Mouse (Mus musculus): ENCODE data around the gene Wdr72. TPM values are rescaled to one million over a fixed set of nuclear protein-coding genes. Genes with fewer than 3 reads are reported as not detected.

The Wdr72 gene
- polyA plus RNA-seq, 1 experiment from 2014 or later, result 0.15 TPM

DNA sequence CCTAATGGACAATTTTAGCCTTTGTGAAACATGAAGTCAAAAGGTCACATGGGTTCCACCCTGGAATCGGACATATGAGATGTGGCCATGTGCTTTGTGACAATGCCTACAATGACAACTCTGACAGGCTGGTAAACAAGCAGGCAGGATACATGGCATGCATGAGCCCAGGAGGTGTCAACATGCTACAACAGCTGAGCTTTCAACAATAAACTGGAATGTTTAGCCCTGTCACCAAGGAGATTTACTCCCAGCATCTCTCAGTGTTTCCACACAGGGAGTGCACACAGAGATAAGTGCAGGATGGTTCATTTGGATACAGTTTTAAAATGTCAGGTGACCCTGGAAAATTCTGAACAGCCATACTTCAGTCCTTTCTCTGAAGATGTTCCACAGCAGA, 140.4 kb downstream of the Wdr72 start:
- 57% methylated on average over 1 of the region's 1 CpGs for WGBS
- no peaks in the 10 kb centered on the region for H3K4me1 ChIP-seq (replicated peaks)
- no peak overlapping the region for H3K9ac ChIP-seq
- H3K27me3 ChIP-seq (replicated peaks), result no peaks in the 10 kb centered on the region
- no peak overlapping the region for H3K4me2 ChIP-seq (replicated peaks)
- H3K27ac ChIP-seq, result no peak overlapping the region
- no peak overlapping the region for H3K4me3 ChIP-seq (replicated peaks)
- no peaks in the 10 kb centered on the region for H3K9me3 ChIP-seq
- no peak for ATAC-seq
- no peaks in the 10 kb centered on the region for H3K36me3 ChIP-seq

DNA sequence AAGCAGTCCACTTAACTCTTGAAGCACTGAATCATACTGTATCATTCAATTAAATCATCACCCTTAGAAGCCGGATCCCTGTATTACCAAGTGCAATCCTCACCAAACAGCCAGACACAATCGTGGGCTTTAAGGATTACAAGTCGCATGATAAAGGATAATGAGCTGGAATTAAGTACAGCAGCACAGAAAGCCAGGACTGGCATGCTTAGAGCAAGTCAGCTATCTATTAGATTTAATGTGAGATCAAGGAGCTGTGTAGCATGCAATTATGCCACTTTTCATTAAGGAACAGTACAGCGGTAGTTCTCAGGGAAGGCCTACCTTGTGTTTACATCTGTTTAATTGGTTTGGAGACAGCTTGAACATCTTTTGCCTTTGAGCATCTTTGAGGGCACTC, 148.2 kb downstream of the Wdr72 start:
- H3K27me3 ChIP-seq (replicated peaks), result no peaks in the 10 kb centered on the region
- no peak overlapping the region for H3K4me2 ChIP-seq (replicated peaks)
- no peak overlapping the region for H3K4me3 ChIP-seq (replicated peaks)
- no peak overlapping the region for H3K27ac ChIP-seq
- H3K36me3 ChIP-seq, result no peaks in the 10 kb centered on the region
- no peaks in the 10 kb centered on the region for H3K4me1 ChIP-seq (replicated peaks)
- no peak overlapping the region for H3K9ac ChIP-seq
- no peaks in the 10 kb centered on the region for H3K9me3 ChIP-seq
- no peak for ATAC-seq
- 69% methylated on average over 4 of the region's 4 CpGs for WGBS

DNA sequence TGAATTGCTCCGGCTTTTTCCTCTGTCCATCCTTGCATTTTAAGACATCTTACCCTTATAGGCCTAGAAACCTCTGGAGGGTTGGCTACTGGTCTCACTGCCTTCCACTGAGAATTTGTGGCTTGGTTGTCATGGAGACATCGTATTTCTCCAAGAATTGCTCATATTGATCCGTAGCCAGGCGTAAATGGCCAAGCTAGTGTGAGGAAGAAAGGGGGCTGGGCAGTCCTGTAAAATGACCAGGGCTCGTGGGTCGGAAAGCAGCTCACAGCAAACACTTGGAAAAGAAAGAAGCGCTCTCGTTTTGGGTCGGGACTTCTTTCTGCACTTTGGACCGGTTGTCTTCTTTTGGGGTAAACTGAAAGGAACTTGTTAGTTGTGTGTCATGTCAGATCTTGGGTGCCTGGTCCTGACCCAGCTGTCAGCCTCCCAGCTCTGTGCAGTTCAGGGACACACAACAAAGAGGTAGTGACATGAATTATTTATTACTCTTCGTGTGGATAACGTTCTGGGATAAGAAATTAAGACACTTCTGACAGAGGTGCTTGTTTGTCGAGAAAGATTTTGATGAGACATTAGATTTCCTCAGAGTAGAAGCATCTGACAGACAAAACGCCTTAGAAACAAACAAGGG, 167.7 kb downstream of the Wdr72 start:
- H3K9ac ChIP-seq, result no peak overlapping the region
- no peaks in the 10 kb centered on the region for H3K36me3 ChIP-seq
- no peak overlapping the region for H3K4me2 ChIP-seq (replicated peaks)
- 52% methylated on average over 14 of the region's 14 CpGs for WGBS
- no peak overlapping the region for H3K4me3 ChIP-seq (replicated peaks)
- H3K27ac ChIP-seq, result no peak overlapping the region
- H3K27me3 ChIP-seq (replicated peaks), result no peaks in the 10 kb centered on the region
- 0 out of 2 replicates have a peak, but pooled peaks cover 6% of the 10 kb centered on the region for H3K4me1 ChIP-seq (replicated peaks)
- no peaks in the 10 kb centered on the region for H3K9me3 ChIP-seq
- ATAC-seq, result no peak

DNA sequence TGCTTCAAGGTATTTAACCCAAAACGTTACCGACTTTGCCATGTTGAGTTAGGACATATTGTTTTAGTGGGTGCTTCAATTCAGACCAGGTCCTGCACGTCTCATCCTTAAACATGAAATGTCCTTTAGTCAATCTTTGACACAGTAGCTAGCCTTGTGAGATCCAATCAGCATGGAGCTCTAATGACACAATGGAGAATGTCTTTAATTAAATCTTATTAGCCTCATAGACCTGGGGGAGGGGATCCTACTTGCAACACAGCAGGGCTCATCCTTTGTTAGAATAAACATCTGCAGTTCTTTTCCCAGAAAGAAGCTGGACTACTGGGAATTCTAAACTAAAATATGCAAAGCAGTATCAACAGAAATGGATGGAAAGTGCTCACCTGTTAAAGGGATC, 171.9 kb downstream of the Wdr72 start:
- no peaks in the 10 kb centered on the region for H3K36me3 ChIP-seq

DNA sequence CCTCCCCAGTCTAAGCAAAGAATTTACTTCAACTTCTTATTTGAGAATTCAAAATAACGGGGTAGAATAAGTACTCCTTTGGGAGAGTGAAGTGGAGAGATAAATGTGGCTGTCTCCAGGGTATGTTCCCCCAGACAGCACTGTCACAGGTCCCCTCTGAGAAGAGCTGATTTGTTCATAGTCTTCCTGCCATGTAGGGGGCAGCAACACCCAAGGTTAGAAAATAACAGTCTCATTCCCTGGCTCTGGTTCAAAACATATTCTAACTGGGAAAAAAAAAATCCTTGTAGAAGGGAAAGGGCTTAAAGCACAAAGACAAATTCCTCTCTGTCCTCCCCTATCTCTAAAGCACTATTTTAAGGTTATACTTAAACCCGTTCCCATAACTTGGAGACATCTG, 176.1 kb downstream of the Wdr72 start:
- no peak overlapping the region for H3K4me2 ChIP-seq (replicated peaks)
- no peak overlapping the region for H3K27ac ChIP-seq
- no peaks in the 10 kb centered on the region for H3K36me3 ChIP-seq
- H3K9me3 ChIP-seq, result no peaks in the 10 kb centered on the region
- no peak overlapping the region for H3K4me3 ChIP-seq (replicated peaks)
- 37% methylated on average over 2 of the region's 2 CpGs for WGBS
- no peaks in the 10 kb centered on the region for H3K4me1 ChIP-seq (replicated peaks)
- no peaks in the 10 kb centered on the region for H3K27me3 ChIP-seq (replicated peaks)
- H3K9ac ChIP-seq, result no peak overlapping the region
- ATAC-seq, result no peak

More for the DNA sequence above, 171.9 kb downstream of the Wdr72 start:
- Histone ChIP-seq H3K4me2 (replicated peaks) (no peak overlapping the region), H3K27me3 (replicated peaks) (no peaks in the 10 kb centered on the region), H3K9me3 (no peaks in the 10 kb centered on the region), H3K9ac (no peak overlapping the region), H3K27ac (no peak overlapping the region), H3K4me1 (replicated peaks) (no peaks in the 10 kb centered on the region), H3K4me3 (replicated peaks) (no peak overlapping the region)
- WGBS, result 59% methylated on average over 3 of the region's 3 CpGs
- ATAC-seq, result no peak

DNA sequence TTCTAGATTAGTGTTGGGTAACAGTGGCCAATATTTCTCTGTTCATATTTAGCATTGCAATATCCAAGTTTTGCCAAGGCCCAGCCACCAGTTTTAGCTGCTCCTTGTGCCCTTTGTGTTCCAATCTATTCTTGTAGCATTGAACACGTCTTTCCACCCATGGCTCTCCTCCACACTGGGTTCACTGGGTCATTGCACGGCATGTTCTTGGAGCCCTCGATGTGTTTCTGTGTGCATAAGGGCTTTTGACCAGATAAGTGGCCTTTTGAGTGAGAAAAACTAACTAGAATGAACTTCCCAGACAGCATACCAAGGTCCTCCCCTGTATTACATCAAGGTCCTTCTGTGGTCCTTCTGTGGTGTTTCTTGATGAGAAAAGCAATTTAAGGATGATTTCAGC, 184.3 kb downstream of the Wdr72 start:
- H3K27me3 ChIP-seq (replicated peaks), result no peaks in the 10 kb centered on the region
- 81% methylated on average over 3 of the region's 3 CpGs for WGBS
- H3K9ac ChIP-seq, result no peak overlapping the region
- no peaks in the 10 kb centered on the region for H3K9me3 ChIP-seq
- no peak overlapping the region for H3K27ac ChIP-seq
- no peaks in the 10 kb centered on the region for H3K4me1 ChIP-seq (replicated peaks)
- no peak overlapping the region for H3K4me3 ChIP-seq (replicated peaks)
- no peak overlapping the region for H3K4me2 ChIP-seq (replicated peaks)
- no peaks in the 10 kb centered on the region for H3K36me3 ChIP-seq
- no peak for ATAC-seq

DNA sequence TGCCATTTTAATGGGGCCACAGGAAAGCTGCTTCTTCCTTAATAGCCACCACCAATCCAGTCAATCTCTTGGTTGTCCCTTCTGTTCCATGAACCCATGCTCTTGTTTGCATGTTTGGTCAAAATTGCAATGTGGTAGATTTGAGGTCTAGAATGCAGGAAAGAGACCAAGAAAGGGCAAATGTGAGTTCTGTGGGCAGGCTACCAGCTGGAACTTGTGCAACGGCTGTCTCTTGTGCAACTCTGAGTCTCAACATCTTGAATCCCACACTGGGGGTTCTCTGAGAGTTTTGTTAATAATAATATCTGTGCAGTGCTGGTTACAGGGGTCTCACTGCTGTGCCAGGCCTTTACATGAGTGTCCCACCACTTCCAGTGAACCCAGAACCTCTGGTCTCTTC, 208.6 kb downstream of the Wdr72 start:
- H3K27me3 ChIP-seq (replicated peaks), result no peaks in the 10 kb centered on the region
- no peaks in the 10 kb centered on the region for H3K9me3 ChIP-seq
- no peak overlapping the region for H3K4me3 ChIP-seq (replicated peaks)
- H3K9ac ChIP-seq, result no peak overlapping the region
- H3K4me2 ChIP-seq (replicated peaks), result no peak overlapping the region
- H3K27ac ChIP-seq, result no peak overlapping the region
- no peaks in the 10 kb centered on the region for H3K36me3 ChIP-seq
- 0 out of 2 replicates have a peak, but pooled peaks cover 2% of the 10 kb centered on the region for H3K4me1 ChIP-seq (replicated peaks)
- 83% methylated on average over 1 of the region's 1 CpGs for WGBS
- ATAC-seq, result no peak

DNA sequence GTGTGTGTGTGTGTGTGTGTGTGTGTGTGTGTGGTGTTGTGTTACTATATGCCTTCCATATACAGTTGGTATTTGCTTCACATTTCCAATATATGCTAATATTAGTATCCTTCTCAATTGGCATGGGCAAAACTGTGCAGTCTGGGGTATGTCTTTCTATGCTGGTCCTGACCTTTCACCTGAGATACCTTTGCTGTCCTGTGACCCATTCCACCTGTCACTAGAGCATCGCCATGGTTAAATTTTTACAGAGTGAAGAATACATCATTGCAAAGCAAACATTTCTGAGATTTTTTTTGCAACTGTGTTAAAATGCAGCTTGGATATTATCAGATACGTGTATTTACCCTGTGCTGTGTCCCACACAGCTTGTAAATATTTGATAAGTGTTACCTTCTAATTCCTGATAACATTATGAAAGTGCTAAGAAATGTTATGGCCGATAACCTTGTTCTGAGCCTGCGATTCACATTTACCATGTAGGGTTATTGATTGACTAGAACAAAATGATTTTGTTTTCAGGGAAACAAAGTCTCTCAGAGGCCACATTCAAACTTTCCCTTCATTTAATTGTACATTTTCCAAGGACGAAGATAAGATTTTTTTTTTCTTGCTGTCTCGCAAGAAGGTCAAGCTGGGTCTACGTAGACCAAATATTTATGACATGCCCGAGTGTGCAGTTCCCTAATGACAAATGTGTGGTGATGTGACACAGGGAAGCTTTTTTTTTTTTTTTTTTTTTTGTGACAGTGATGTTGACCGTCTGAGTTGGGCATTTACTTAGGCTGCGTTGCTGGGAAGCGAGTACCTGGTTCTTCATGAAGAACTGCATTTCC, 214.2 kb downstream of the Wdr72 start:
- peak; percentile 69 for ATAC-seq
- Histone ChIP-seq H3K4me3 (replicated peaks) (no peak overlapping the region), H3K9ac (no peak overlapping the region), H3K9me3 (no peaks in the 10 kb centered on the region), H3K36me3 (no peaks in the 10 kb centered on the region), H3K27ac (no peak overlapping the region), H3K4me2 (replicated peaks) (no peak overlapping the region), H3K4me1 (replicated peaks) (0 out of 2 replicates have a peak, but pooled peaks cover 7% of the 10 kb centered on the region), H3K27me3 (replicated peaks) (no peaks in the 10 kb centered on the region)
- WGBS, result 36% methylated on average over 11 of the region's 11 CpGs

DNA sequence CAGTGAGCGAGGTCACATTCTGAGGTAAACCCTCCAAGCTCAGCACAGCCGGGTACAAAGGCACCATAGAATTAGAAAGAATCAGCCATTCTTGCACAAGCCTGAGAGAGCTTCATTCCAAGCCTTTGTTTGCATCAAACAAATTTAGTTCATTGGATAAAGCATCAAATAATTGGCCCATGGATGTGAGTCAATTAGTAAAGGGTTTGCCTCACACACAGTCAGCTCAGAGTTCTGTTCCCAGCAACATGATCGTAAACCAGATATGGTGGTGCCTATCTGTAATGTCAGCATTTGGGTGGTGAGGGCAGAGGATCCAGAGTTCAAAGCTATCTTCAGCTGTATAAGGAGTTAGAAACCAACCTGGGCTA, 214.8 kb downstream of the Wdr72 start:
- H3K9me3 ChIP-seq, result no peaks in the 10 kb centered on the region
- no peaks in the 10 kb centered on the region for H3K27me3 ChIP-seq (replicated peaks)
- WGBS, result 54% methylated on average over 3 of the region's 3 CpGs
- H3K4me3 ChIP-seq (replicated peaks), result no peak overlapping the region
- H3K27ac ChIP-seq, result no peak overlapping the region
- H3K4me2 ChIP-seq (replicated peaks), result no peak overlapping the region
- no peaks in the 10 kb centered on the region for H3K36me3 ChIP-seq
- 0 out of 2 replicates have a peak, but pooled peaks cover 7% of the 10 kb centered on the region for H3K4me1 ChIP-seq (replicated peaks)
- no peak overlapping the region for H3K9ac ChIP-seq
- no peak; the same call in 1 of the 2 replicates for ATAC-seq

DNA sequence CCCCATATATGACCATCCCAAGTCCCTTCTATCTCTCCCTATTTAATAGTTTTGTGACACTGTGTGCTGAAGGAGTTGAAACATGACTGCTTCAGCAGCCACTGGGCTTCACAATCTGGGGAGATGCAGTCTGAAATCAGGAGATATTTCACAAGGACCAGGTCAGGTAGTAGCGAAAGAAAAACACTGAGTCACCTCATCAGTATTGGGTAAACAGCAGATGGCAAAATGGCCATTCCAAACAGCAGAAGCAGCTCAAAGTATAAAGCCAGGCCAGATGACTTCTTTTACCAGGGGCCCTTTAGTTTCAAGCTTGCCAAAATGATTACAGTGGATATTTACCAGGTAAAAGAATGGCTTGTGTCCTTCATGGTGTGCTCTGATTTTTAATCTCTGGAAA, 215.8 kb downstream of the Wdr72 start:
- no peaks in the 10 kb centered on the region for H3K27me3 ChIP-seq (replicated peaks)
- H3K36me3 ChIP-seq, result no peaks in the 10 kb centered on the region
- no peak overlapping the region for H3K4me2 ChIP-seq (replicated peaks)
- no peak overlapping the region for H3K9ac ChIP-seq
- WGBS, result 53% methylated on average over 1 of the region's 1 CpGs
- H3K4me3 ChIP-seq (replicated peaks), result no peak overlapping the region
- 0 out of 2 replicates have a peak, but pooled peaks cover 7% of the 10 kb centered on the region for H3K4me1 ChIP-seq (replicated peaks)
- ATAC-seq, result no peak
- no peak overlapping the region for H3K27ac ChIP-seq
- no peaks in the 10 kb centered on the region for H3K9me3 ChIP-seq

DNA sequence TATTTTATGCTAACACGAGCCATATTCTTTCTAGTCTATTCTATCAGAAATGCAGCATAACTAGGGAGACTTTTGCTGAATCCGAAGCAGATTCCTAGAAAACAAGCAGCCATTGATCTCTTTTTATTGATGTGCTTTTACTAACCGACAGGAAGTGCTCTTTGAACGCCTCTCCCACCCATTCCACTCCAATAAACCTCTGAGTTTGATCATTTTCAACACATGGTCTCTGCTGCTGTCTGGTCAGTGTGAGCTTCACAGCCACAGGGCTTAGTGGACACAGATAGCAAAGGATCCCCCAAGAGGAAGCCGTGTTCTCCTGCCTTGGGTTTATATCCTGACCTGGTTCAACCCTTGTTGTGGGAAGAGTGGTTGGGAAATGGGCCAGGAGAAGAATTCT, 218.7 kb downstream of the Wdr72 start:
- Histone ChIP-seq H3K4me3 (replicated peaks) (no peak overlapping the region), H3K9me3 (no peaks in the 10 kb centered on the region), H3K27me3 (replicated peaks) (no peaks in the 10 kb centered on the region), H3K27ac (no peak overlapping the region), H3K9ac (no peak overlapping the region), H3K4me2 (replicated peaks) (no peak overlapping the region), H3K4me1 (replicated peaks) (0 out of 2 replicates have a peak, but pooled peaks cover 5% of the 10 kb centered on the region), H3K36me3 (no peaks in the 10 kb centered on the region)
- ATAC-seq, result no peak
- 48% methylated on average over 5 of the region's 5 CpGs for WGBS

DNA sequence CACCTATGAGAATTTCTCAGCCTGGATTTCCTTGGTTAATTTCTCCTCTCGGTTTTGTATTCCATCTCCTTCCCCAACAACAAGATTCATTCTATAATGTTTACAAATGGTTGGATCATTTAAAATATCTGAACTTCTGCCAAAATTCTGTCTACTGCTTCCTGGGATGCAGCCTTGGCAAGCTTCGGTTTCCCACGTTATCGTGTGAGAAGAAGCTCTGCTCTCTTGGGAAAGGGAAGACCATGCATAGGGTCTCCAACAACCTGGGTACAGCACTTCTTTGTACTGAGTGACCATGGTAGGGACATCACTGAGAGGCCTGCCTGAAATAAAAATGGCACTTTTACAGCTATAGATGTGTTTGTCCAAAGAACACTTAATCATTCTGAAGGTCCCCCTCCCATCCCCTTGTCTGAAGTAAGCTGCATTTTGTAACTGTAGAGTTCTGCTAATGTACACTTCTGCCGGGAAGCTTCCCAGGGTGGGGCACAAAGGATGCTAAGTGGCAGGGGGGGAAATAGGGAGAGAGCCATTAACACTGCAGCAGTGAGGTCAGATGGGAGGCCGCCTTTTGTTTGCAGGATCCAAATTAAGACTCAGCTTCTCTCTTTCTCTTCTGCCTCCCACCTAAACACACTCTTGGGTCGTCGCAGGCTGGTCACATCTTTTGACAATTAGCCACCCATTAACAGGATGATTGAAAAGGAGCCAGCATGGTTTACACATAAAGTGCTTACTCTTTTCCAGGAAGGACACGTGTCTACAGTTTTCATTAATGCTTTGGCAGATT, 220.7 kb downstream of the Wdr72 start:
- Histone ChIP-seq H3K4me3 (replicated peaks) (no peak overlapping the region), H3K9me3 (no peaks in the 10 kb centered on the region), H3K27ac (no peak overlapping the region), H3K36me3 (no peaks in the 10 kb centered on the region), H3K27me3 (replicated peaks) (no peaks in the 10 kb centered on the region), H3K4me1 (replicated peaks) (0 out of 2 replicates have a peak, but pooled peaks cover 3% of the 10 kb centered on the region), H3K4me2 (replicated peaks) (no peak overlapping the region), H3K9ac (no peak overlapping the region)
- no peak for ATAC-seq
- 30% methylated on average over 9 of the region's 9 CpGs for WGBS
